Mouse (Mus musculus): ENCODE results near the gene Vsnl1.

DNA sequence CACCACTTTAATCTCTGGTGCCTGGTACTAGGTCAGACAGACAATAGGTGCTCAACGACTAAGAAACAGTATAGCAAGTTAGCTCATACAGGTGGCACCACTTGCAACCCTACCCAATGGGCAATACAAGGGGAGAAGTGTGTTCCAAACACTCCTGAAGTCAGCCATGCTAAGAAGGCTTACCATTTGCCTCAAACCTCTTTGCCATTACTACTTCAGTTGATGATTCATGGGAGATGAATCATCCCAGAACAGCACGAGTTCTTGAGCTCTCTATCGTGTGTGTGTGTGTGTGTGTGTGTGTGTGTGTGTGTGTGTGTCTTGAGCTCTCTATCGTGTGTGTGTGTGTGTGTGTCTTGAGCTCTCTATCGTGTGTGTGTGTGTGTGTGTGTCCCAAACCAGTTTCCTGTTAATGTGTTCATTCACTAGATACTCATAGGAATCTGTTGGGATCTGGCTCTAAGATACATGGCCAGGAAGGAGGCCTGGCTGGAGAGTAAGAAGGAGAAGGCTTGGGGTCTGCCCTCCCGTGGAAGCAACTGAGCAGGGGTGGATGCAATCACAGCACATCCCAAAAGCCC lies 94.3 kb downstream of the Vsnl1 start:
- TF ChIP-seq GATA1 (IDR thresholded peaks at IDR 0.05; ENCODE audit: borderline replicate concordance, low read length) (no peak), CTCF (IDR thresholded peaks at IDR 0.05; ENCODE audit: low read depth, low read length) (no peak), TAL1 (conservative IDR thresholded peaks at IDR 0.05; ENCODE audit: low read depth, low read length) (no peak)

Data from G1E (cell line).